Mouse (Mus musculus) intestine, embryonic 15.5 days (tissue): ENCODE measurements around the gene Ankrd17. TPM values are rescaled to one million over a fixed set of nuclear protein-coding genes. Genes with fewer than 3 reads are reported as not detected.

Experiments
- ATAC-seq: fragments of 200-750 bp; cut with Nextera tagmentation; 2 replicates; pipeline ENCODE4 v1.8.0; 2017; ENCODE audit warnings: moderate TSS enrichment, moderate library complexity
- H3K27ac ChIP-seq: fragments of 300-500 bp; sonication (generic); 2 replicates; pipeline ENCODE4 v1.5.1; 2015; ENCODE audit warnings: mild to moderate bottlenecking, inconsistent platforms
- H3K27me3 ChIP-seq: fragments of 300-500 bp; sonication (generic); replicated peaks from 2 replicates; pipeline ENCODE4 v1.6.1; 2015; ENCODE audit warnings: inconsistent platforms
- H3K36me3 ChIP-seq: fragments of 300-500 bp; sonication (generic); 2 replicates; pipeline ENCODE4 v1.6.1; 2015; ENCODE audit warnings: inconsistent platforms
- H3K4me1 ChIP-seq: fragments of 300-500 bp; sonication (generic); replicated peaks from 2 replicates; pipeline ENCODE4 v1.6.1; 2015; ENCODE audit warnings: inconsistent platforms
- H3K4me2 ChIP-seq: fragments of 300-500 bp; sonication (generic); replicated peaks from 2 replicates; pipeline ENCODE4 v1.6.1; 2015; ENCODE audit warnings: mild to moderate bottlenecking, inconsistent platforms
- H3K4me3 ChIP-seq: fragments of 300-500 bp; sonication (generic); replicated peaks from 2 replicates; pipeline ENCODE4 v1.5.1; 2015; ENCODE audit warnings: inconsistent platforms
- H3K9ac ChIP-seq: fragments of 300-500 bp; sonication (generic); 2 replicates; pipeline ENCODE4 v1.6.1; 2015; ENCODE audit warnings: inconsistent platforms
- H3K9me3 ChIP-seq: fragments of 300-500 bp; sonication (generic); 2 replicates; pipeline ENCODE4 v1.6.1; 2016; ENCODE audit warnings: inconsistent platforms
- WGBS: fragments of 180-500 bp; shearing (Covaris S2); methylation state at CpG from one replicate; pipeline ENCODE4 v1.1.7; 2015; 5-methylcytosine and 5-hydroxymethylcytosine counted together
- polyA plus RNA-seq: library from polyadenylated mRNA; unstranded; fragments of >200 nt; fragmentation: Nextera tagmentation; extraction: Ambion mirVana; gene quantifications from 2 replicates; pipeline ENCODE4 v1.2.1, GENCODE M21; 2015

The Ankrd17 gene
- 23.1 and 23.2 TPM in 2 replicates for polyA plus RNA-seq

GRCm38 (mm10) chr5:90366121-90367066, at the start of gene Ankrd17:
TSS of gene Ankrd17 (minus strand) at chr5:90366577.
- no peaks in the 10 kb centered on the region for H3K27me3 ChIP-seq
- under 1% methylated on average over 65 of the region's 104 CpGs for WGBS

GRCm38 (mm10) chr5:90414925-90415295, 48.5 kb upstream of the Ankrd17 start:
- ATAC-seq, result no peak
- Histone ChIP-seq H3K4me3 (no peak overlapping the region), H3K4me2 (no peak overlapping the region), H3K9me3 (no peaks in the 10 kb centered on the region), H3K9ac (no peak overlapping the region), H3K27ac (no peak overlapping the region), H3K36me3 (no peaks in the 10 kb centered on the region), H3K4me1 (no peaks in the 10 kb centered on the region), H3K27me3 (no peaks in the 10 kb centered on the region)
- 29% methylated on average over 6 of the region's 6 CpGs for WGBS

More at GRCm38 (mm10) chr5:90366121-90367066, at the start of gene Ankrd17:
- Histone ChIP-seq H3K9ac (peak within 1 kb of the TSS; percentile 99), H3K4me3 (peak within 1 kb of the TSS; percentile 92), H3K4me1 (no peaks in the 10 kb centered on the region; the same call in 1 of the 2 replicates), H3K27ac (peak within 1 kb of the TSS; percentile 100), H3K36me3 (no peaks in the 10 kb centered on the region), H3K4me2 (peak within 1 kb of the TSS; percentile 55), H3K9me3 (no peaks in the 10 kb centered on the region)
- ATAC-seq, result peak; percentile 95

- H3K4me3 ChIP-seq, result no peak overlapping the region
- H3K4me1 ChIP-seq, result no peaks in the 10 kb centered on the region
- H3K27ac ChIP-seq, result no peak overlapping the region
- no peak overlapping the region for H3K4me2 ChIP-seq
- no peaks in the 10 kb centered on the region for H3K36me3 ChIP-seq
- ATAC-seq, result no peak
- no peaks in the 10 kb centered on the region for H3K9me3 ChIP-seq
- WGBS, result 53% methylated on average over 8 of the region's 8 CpGs
- H3K27me3 ChIP-seq, result no peaks in the 10 kb centered on the region
- no peak overlapping the region for H3K9ac ChIP-seq
These were observed 48.0 kb upstream of the Ankrd17 start for GRCm38 (mm10) chr5:90414142-90414924.

GRCm38 (mm10) chr5:90405210-90405609, 38.8 kb upstream of the Ankrd17 start:
- peak; percentile 65 for ATAC-seq
- WGBS, result 66% methylated on average over 4 of the region's 4 CpGs
- H3K9me3 ChIP-seq, result no peaks in the 10 kb centered on the region

GRCm38 (mm10) chr5:90396817-90397216, 30.4 kb upstream of the Ankrd17 start:
- Histone ChIP-seq H3K4me3 (no peak overlapping the region), H3K4me1 (no peaks in the 10 kb centered on the region), H3K9me3 (no peaks in the 10 kb centered on the region), H3K4me2 (no peak overlapping the region), H3K9ac (no peak overlapping the region), H3K27ac (no peak overlapping the region), H3K27me3 (no peaks in the 10 kb centered on the region), H3K36me3 (no peaks in the 10 kb centered on the region)
- ATAC-seq, result no peak
- WGBS, result 85% methylated on average over 4 of the region's 4 CpGs

More at GRCm38 (mm10) chr5:90405210-90405609, 38.8 kb upstream of the Ankrd17 start:
- Histone ChIP-seq H3K27me3 (no peaks in the 10 kb centered on the region), H3K9ac (no peak overlapping the region), H3K4me3 (no peak overlapping the region), H3K4me2 (no peak overlapping the region), H3K27ac (no peak overlapping the region), H3K36me3 (no peaks in the 10 kb centered on the region), H3K4me1 (no peaks in the 10 kb centered on the region)

- no peak overlapping the region for H3K4me3 ChIP-seq
- no peak overlapping the region for H3K27ac ChIP-seq
- H3K36me3 ChIP-seq, result no peaks in the 10 kb centered on the region
- no peaks in the 10 kb centered on the region for H3K9me3 ChIP-seq
- ATAC-seq, result no peak
- H3K9ac ChIP-seq, result no peak overlapping the region
- WGBS, result 67% methylated on average over 4 of the region's 4 CpGs
- H3K4me1 ChIP-seq, result no peaks in the 10 kb centered on the region
- H3K4me2 ChIP-seq, result no peak overlapping the region
- H3K27me3 ChIP-seq, result no peaks in the 10 kb centered on the region
These were observed 27.9 kb upstream of the Ankrd17 start for GRCm38 (mm10) chr5:90394322-90394721.

- Histone ChIP-seq H3K27me3 (no peaks in the 10 kb centered on the region), H3K27ac (no peak overlapping the region), H3K36me3 (no peaks in the 10 kb centered on the region), H3K4me1 (no peaks in the 10 kb centered on the region), H3K9me3 (no peaks in the 10 kb centered on the region), H3K9ac (no peak overlapping the region), H3K4me3 (no peak overlapping the region), H3K4me2 (no peak overlapping the region)
- no peak for ATAC-seq
- WGBS, result 52% methylated on average over 5 of the region's 5 CpGs
These were observed 27.4 kb upstream of the Ankrd17 start for GRCm38 (mm10) chr5:90393764-90394163.

- Histone ChIP-seq H3K4me1 (no peaks in the 10 kb centered on the region), H3K36me3 (no peaks in the 10 kb centered on the region), H3K4me2 (no peak overlapping the region), H3K9me3 (no peaks in the 10 kb centered on the region), H3K27ac (no peak overlapping the region), H3K4me3 (no peak overlapping the region), H3K9ac (no peak overlapping the region), H3K27me3 (no peaks in the 10 kb centered on the region)
- no peak for ATAC-seq
- 51% methylated on average over 1 of the region's 1 CpGs for WGBS
These were observed 16.7 kb upstream of the Ankrd17 start for GRCm38 (mm10) chr5:90383080-90383479.

GRCm38 (mm10) chr5:90381458-90381857, 15.1 kb upstream of the Ankrd17 start:
- H3K4me3 ChIP-seq, result no peak overlapping the region

GRCm38 (mm10) chr5:90373708-90374107, 7.3 kb upstream of the Ankrd17 start:
- ATAC-seq, result no peak
- no peaks in the 10 kb centered on the region for H3K9me3 ChIP-seq

More at GRCm38 (mm10) chr5:90381458-90381857, 15.1 kb upstream of the Ankrd17 start:
- Histone ChIP-seq H3K4me1 (no peaks in the 10 kb centered on the region), H3K9ac (no peak overlapping the region), H3K27ac (no peak overlapping the region), H3K27me3 (no peaks in the 10 kb centered on the region), H3K9me3 (no peaks in the 10 kb centered on the region), H3K4me2 (no peak overlapping the region), H3K36me3 (no peaks in the 10 kb centered on the region)
- ATAC-seq, result no peak
- WGBS, result 46% methylated on average over 4 of the region's 4 CpGs

GRCm38 (mm10) chr5:90370401-90370800, 4.0 kb upstream of the Ankrd17 start:
- 82% methylated on average over 5 of the region's 5 CpGs for WGBS
- H3K4me2 ChIP-seq, result no peak overlapping the region
- no peaks in the 10 kb centered on the region for H3K27me3 ChIP-seq
- H3K9me3 ChIP-seq, result no peaks in the 10 kb centered on the region
- no peaks in the 10 kb centered on the region for H3K36me3 ChIP-seq
- no peaks in the 10 kb centered on the region for H3K4me1 ChIP-seq
- no peak overlapping the region for H3K9ac ChIP-seq
- no peak overlapping the region for H3K4me3 ChIP-seq
- no peak overlapping the region for H3K27ac ChIP-seq
- no peak for ATAC-seq

More at GRCm38 (mm10) chr5:90373708-90374107, 7.3 kb upstream of the Ankrd17 start:
- Histone ChIP-seq H3K27me3 (no peaks in the 10 kb centered on the region), H3K4me3 (no peak overlapping the region), H3K4me1 (no peaks in the 10 kb centered on the region), H3K27ac (no peak overlapping the region), H3K4me2 (no peak overlapping the region), H3K9ac (no peak overlapping the region), H3K36me3 (no peaks in the 10 kb centered on the region)
- whole genome bisulfite sequencing, result 81% methylated on average over 4 of the region's 4 CpGs

- under 1% methylated on average over 7 of the region's 7 CpGs for WGBS
- ATAC-seq, result no peak
- no peaks in the 10 kb centered on the region; the same call in 1 of the 2 replicates for H3K4me1 ChIP-seq
- H3K4me2 ChIP-seq, result peak within 1 kb of the TSS; percentile 55
- H3K27me3 ChIP-seq, result no peaks in the 10 kb centered on the region
- peak within 1 kb of the TSS; percentile 99 for H3K9ac ChIP-seq
- peak within 1 kb of the TSS; percentile 100 for H3K27ac ChIP-seq
- no peaks in the 10 kb centered on the region for H3K36me3 ChIP-seq
- H3K9me3 ChIP-seq, result no peaks in the 10 kb centered on the region
- H3K4me3 ChIP-seq, result peak within 1 kb of the TSS; percentile 92
These were observed 608 bp upstream of the Ankrd17 start, which contains the start of gene Gm9958 for GRCm38 (mm10) chr5:90367067-90367303. TSS of gene Gm9958 (plus strand) at chr5:90367204.
